Mouse (Mus musculus) E14TG2a.4 (cell line): ENCODE measurements at regions not wholly inside any gene's neighbourhood (a gene's known extent, or its start where the extent isn't known, plus 50 kb on each side); places are given as distances from the start of the nearest gene placed in this dataset.

Source experiments
- H3K27me3 ChIP-seq: 2 replicates; pipeline ENCODE4 v1.6.1; 2014; ENCODE audit warnings: low read length, control low read depth; ENCODE audit not compliant: insufficient read depth
- H3K36me3 ChIP-seq: 2 replicates; pipeline ENCODE4 v1.6.1; 2014; ENCODE audit warnings: low read length, control low read depth; ENCODE audit not compliant: insufficient read depth
- H3K4me1 ChIP-seq: replicated peaks from 2 replicates; pipeline ENCODE4 v1.6.1; 2014; ENCODE audit warnings: low read depth, low read length, control low read depth
- H3K4me3 ChIP-seq: replicated peaks from 2 replicates; pipeline ENCODE4 v1.5.1; 2014; ENCODE audit warnings: mild to moderate bottlenecking, low read length
- H3K9me3 ChIP-seq: 2 replicates; pipeline ENCODE4 v1.6.1; 2014; ENCODE audit warnings: low read length, control low read depth
- CTCF ChIP-seq: conservative IDR thresholded peaks from 2 replicates; pipeline ENCODE4 v1.5.1; 2014; ENCODE audit warnings: low read length
- NANOG ChIP-seq: IDR thresholded peaks from 2 replicates; pipeline ENCODE4 v1.6.1; 2014; ENCODE audit warnings: borderline replicate concordance, low read length, mixed read lengths
- POU5F1 ChIP-seq: IDR thresholded peaks from 2 replicates; pipeline ENCODE4 v1.6.1; 2014; ENCODE audit warnings: low read length, borderline replicate concordance

DNA sequence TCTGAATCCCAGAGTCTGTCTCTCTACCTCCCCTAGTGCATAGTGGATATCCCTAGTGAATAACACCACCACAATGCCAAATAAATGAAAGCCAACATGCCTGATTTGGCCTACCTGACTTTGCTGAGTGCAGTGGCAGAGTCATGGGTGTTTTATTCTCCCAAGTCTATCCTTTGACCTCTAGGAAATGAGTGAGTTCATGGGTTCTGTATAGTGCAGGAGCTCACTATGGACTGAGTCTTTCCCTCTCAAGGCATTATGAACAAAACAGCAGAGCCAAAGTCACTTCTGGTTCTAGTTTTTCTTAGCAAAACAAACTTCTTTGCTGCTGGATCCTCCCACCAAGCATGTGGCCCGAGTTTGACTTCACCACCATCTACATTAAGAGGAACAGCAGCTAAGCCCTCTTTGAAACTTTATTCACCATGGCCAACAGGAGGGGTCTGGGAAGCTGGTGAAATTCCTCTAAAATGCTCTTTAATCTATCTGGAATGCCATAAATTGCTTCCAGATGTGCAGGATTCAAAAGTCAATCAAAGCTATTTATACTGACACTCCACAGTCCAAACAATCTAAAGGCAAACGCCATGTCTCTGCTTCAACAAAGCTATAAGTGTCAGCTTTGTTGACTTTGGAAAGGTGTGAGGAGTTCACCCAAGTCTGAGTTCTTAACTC, 145.9 kb upstream of the Rarb start:
- H3K4me1 ChIP-seq: no peaks in the 10 kb centered on the region
- H3K4me3 ChIP-seq: no peak overlapping the region
- H3K27me3 ChIP-seq: no peaks in the 10 kb centered on the region
- H3K9me3 ChIP-seq: peaks cover 14% of the 10 kb centered on the region; the same call in 1 of the 2 replicates
- H3K36me3 ChIP-seq: no peaks in the 10 kb centered on the region
- TF ChIP-seq POU5F1 (no peak), CTCF (no peak), NANOG (no peak)

DNA sequence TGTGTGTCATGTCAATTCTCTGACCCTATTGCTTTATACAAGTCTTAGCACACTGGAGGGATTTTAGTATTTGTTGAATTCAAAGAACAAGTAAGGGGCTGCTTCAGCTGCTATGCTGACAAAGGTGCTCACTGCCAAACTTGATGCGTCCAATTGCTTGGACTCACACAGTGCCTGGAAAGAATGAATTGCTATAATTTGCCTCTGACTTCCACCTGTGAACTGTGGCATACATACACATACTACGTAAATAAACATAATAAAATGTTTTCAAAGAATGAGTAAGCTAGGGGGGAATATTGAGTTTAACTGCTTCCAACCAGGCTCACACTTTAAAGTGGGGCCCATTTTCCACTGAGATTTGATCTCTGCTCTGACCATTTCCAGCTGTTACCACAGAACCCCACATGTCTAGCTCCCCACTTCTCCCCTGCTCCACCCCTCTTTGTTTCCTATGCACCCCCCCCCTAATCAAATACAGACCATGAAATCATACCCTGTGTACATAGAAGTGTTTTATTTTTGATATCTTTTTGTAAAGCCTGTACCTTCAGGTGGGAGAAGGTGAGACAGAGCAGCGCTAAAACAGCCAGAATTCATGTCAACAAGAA, 143.4 kb upstream of the Rarb start:
- no peak for TF ChIP-seq POU5F1
- TF ChIP-seq NANOG: no peak
- no peak for TF ChIP-seq CTCF
- Histone ChIP-seq H3K9me3 (peaks cover 9% of the 10 kb centered on the region; the same call in 1 of the 2 replicates), H3K27me3 (no peaks in the 10 kb centered on the region), H3K4me1 (no peaks in the 10 kb centered on the region), H3K36me3 (no peaks in the 10 kb centered on the region), H3K4me3 (no peak overlapping the region)

DNA sequence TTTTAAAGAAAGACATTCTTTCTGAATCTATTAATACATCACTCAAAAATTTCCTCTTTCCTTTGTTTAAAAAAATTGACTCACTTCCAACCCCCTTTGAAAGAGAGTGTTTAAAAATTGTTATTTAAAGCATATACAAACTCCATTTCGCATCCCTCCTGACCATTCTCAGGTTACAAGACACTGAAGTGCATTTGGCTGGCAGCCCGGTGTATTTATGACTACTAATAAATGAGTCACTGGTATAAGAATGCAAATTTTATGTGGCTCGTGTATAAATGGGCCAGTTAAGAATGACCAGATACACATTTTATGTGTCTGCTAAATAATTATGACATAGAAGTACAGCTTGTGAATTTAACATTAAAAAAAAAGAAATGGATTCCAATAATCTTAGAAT, 138.8 kb upstream of the Rarb start:
- Histone ChIP-seq H3K4me1 (no peaks in the 10 kb centered on the region), H3K4me3 (no peak overlapping the region), H3K36me3 (no peaks in the 10 kb centered on the region), H3K27me3 (no peaks in the 10 kb centered on the region), H3K9me3 (no peaks in the 10 kb centered on the region)
- TF ChIP-seq CTCF (no peak), NANOG (no peak), POU5F1 (no peak)

DNA sequence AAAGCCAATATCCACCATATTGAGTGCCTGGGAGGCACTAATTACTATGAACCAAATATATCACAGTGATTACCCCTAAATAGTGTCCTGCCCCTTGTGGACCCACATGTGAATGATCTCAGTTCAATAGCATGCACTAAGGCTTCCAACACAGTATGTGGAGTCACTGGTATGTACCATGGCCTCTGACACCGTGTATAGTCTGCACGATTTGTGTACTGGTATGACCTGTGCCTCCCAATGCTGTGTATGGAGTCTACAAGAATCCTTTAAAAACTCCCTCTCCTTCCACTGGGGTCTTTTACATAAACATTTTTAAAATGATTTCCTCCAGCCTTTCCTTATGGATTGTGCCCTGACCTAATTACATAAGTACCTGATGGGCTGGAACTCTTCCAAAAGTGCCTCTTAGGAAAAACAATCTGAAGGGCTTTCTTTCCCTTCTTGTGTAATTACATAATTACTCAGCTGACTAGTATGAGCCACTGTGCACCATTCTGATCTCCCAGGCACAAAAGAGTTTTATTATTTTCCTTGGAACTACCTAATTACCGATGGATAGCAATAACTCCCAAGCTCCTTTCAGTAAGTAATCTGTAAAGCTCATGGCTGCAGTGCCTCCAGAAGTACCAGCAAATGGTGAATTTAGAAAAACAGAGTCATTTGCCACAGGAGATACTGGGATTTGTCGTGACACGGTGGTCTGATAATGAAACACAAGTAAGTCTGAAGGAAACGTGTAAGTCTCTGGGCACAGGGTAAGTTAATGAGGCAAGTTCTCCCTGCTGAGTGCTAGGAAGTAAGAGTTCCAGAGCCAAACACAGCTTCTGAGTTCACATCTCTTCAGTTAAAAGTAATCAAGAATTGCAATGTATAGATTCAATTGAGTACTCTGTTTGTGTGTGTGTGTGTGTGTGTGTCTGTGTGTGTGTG, 135.8 kb upstream of the Rarb start:
- Histone ChIP-seq H3K4me1 (no peaks in the 10 kb centered on the region), H3K27me3 (no peaks in the 10 kb centered on the region), H3K4me3 (no peak overlapping the region), H3K9me3 (no peaks in the 10 kb centered on the region), H3K36me3 (no peaks in the 10 kb centered on the region)
- no peak for TF ChIP-seq NANOG

DNA sequence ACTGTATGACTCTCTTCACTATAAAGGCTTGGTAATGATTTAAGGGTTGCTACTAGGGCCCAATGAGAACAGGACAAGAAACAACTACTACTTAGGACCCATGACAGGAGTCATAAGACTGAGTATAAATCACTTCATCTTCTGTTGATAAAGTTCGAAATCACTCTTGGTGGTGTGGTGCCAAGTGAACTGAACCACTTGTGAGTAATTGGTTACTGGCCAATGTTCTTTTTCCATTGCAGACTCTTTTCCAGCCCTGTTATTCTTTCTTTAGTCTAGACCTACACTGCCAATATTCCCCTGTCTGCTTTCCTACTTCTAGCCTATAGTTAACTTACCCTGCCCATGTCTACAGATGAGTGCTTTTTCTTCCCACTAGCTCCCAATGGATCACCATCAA, 129.8 kb upstream of the Rarb start:
- H3K4me1 ChIP-seq: no peaks in the 10 kb centered on the region
- no peak overlapping the region for H3K4me3 ChIP-seq
- no peaks in the 10 kb centered on the region for H3K9me3 ChIP-seq
- H3K27me3 ChIP-seq: no peaks in the 10 kb centered on the region
- no peaks in the 10 kb centered on the region for H3K36me3 ChIP-seq
- TF ChIP-seq POU5F1 (no peak), CTCF (no peak), NANOG (no peak)

DNA sequence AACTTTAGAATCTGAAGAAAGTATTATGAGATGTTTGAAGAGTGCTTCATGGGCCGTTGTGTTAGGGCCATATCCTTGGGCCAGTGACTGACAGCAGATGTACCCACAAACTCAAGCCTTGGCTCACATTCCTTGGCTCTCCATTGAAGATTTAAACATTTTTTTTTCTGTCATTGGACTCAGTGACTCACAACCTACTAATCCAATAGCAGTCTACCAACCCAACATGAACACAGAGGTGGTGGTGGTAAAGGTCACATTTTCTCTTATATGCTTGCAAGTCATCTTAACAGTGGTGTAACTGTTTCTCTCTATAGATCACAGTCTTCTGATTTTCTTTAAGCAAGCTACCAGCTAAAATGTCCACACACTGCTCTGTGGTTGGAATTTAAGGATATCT, 125.5 kb upstream of the Rarb start:
- Histone ChIP-seq H3K4me3 (no peak overlapping the region), H3K27me3 (no peaks in the 10 kb centered on the region), H3K36me3 (no peaks in the 10 kb centered on the region), H3K4me1 (no peaks in the 10 kb centered on the region), H3K9me3 (no peaks in the 10 kb centered on the region)
- TF ChIP-seq CTCF (no peak), NANOG (no peak), POU5F1 (no peak)

DNA sequence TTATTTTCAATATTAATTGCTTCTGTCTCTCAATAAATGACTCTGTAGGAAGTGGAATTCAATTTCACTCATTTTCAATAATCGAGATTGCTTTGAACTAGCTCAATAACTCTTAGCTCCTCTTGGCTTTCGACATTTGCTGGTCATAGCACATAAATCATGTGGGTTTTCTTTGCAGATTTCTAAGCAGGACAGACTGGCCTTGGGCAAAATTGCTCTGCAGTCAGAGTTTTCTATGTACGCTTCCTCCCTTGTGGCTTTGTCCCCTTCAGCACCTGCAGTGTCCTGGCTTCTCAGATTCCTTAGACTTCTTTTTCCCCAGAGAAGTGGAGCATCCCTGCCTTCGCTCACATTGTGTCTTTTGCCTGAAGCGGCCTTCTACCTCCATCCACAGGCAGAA, 124.6 kb upstream of the Rarb start:
- H3K4me3 ChIP-seq: no peak overlapping the region
- H3K9me3 ChIP-seq: no peaks in the 10 kb centered on the region
- no peaks in the 10 kb centered on the region for H3K27me3 ChIP-seq
- no peaks in the 10 kb centered on the region for H3K4me1 ChIP-seq
- TF ChIP-seq POU5F1 (no peak), CTCF (no peak), NANOG (no peak)
- H3K36me3 ChIP-seq: no peaks in the 10 kb centered on the region

DNA sequence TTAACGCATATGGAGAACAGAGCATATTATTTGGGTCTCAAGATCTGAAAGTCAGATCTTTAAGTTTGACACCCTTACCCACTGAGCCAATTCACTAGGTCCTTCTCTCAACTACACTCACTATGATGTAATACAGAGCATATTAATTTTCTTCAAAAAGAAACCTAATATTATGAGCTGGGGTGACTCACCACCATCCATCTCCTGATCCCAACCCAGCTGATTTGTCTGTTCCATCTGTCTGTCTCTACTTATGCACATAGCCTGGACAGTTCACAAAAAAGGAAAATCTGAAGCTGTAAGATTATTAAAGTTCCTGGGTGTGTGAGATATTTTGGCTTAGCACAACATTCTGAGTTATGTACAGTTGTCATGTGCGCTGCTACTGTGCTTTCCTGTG, 108.2 kb upstream of the Rarb start:
- H3K9me3 ChIP-seq: no peaks in the 10 kb centered on the region
- H3K4me3 ChIP-seq: no peak overlapping the region
- H3K36me3 ChIP-seq: no peaks in the 10 kb centered on the region
- no peaks in the 10 kb centered on the region for H3K4me1 ChIP-seq
- TF ChIP-seq CTCF (no peak), NANOG (no peak), POU5F1 (no peak)
- no peaks in the 10 kb centered on the region for H3K27me3 ChIP-seq
